Mouse (Mus musculus) midbrain, embryonic 16.5 days (tissue): Measurements from ENCODE around the gene Thsd7b. TPM values are rescaled to one million over a fixed set of nuclear protein-coding genes. Genes with fewer than 3 reads are reported as not detected.

Experiments used
- ATAC-seq: fragments of 200-750 bp; cut with Nextera tagmentation; 2 replicates; pipeline ENCODE4 v1.8.0; 2017; ENCODE audit warnings: moderate TSS enrichment
- H3K27ac ChIP-seq: fragments of 300-500 bp; sonication (generic); 2 replicates; pipeline ENCODE4 v1.5.1; 2014; ENCODE audit warnings: mild to moderate bottlenecking, low read length, mixed read lengths
- H3K27me3 ChIP-seq: fragments of 300-500 bp; sonication (generic); 2 replicates; pipeline ENCODE4 v1.6.1; 2014; ENCODE audit warnings: low read depth, low read length, mixed read lengths; ENCODE audit not compliant: control insufficient read depth, insufficient read depth
- H3K36me3 ChIP-seq: fragments of 300-500 bp; sonication (generic); 2 replicates; pipeline ENCODE4 v1.6.1; 2014; ENCODE audit warnings: mild to moderate bottlenecking, low read length, moderate library complexity, mixed read lengths; ENCODE audit not compliant: control insufficient read depth, insufficient read depth
- H3K4me1 ChIP-seq: fragments of 300-500 bp; sonication (generic); 2 replicates; pipeline ENCODE4 v1.6.1; 2014; ENCODE audit warnings: mild to moderate bottlenecking, low read length, mixed read lengths; ENCODE audit not compliant: control insufficient read depth, insufficient read depth
- H3K4me2 ChIP-seq: fragments of 300-500 bp; sonication (generic); 2 replicates; pipeline ENCODE4 v1.6.1; 2014; ENCODE audit warnings: mild to moderate bottlenecking, low read length, mixed read lengths
- H3K4me3 ChIP-seq: fragments of 300-500 bp; sonication (generic); 2 replicates; pipeline ENCODE4 v1.5.1; 2014; ENCODE audit warnings: low read depth, mild to moderate bottlenecking, low read length, moderate library complexity, mixed read lengths
- H3K9ac ChIP-seq: fragments of 300-500 bp; sonication (generic); 2 replicates; pipeline ENCODE4 v1.6.1; 2014; ENCODE audit warnings: low read depth, low read length, mixed read lengths
- H3K9me3 ChIP-seq: fragments of 300-500 bp; sonication (generic); replicated peaks from 2 replicates; pipeline ENCODE4 v1.6.1; 2014; ENCODE audit warnings: mild to moderate bottlenecking, low read length, mixed read lengths; ENCODE audit not compliant: control insufficient read depth, poor library complexity, severe bottlenecking
- WGBS: fragments of 180-500 bp; shearing (Covaris S2); extraction: QIAGEN DNeasy Blood & Tissue Kit; methylation state at CpG from one replicate; pipeline ENCODE4 v1.1.7; 2014; 5-methylcytosine and 5-hydroxymethylcytosine counted together
- polyA plus RNA-seq: library from polyadenylated mRNA; unstranded; fragments of >200 nt; fragmentation: Nextera tagmentation; extraction: Ambion mirVana; gene quantifications from 2 replicates; pipeline ENCODE4 v1.2.1, GENCODE M21; 2015

The Thsd7b gene
- polyA plus RNA-seq, 1 experiment from 2014 or later: 15.8 TPM

GRCm38 (mm10) chr1:129589366-129590002, 316.4 kb downstream of the Thsd7b start:
- ATAC-seq: no peak
- WGBS: 58% methylated on average over 3 of the region's 3 CpGs
- H3K36me3 ChIP-seq: no peaks in the 10 kb centered on the region

GRCm38 (mm10) chr1:129595447-129595846, 322.3 kb downstream of the Thsd7b start:
- WGBS: 90% methylated on average over 13 of the region's 13 CpGs
- no peak for ATAC-seq
- H3K27me3 ChIP-seq: no peaks in the 10 kb centered on the region

More at GRCm38 (mm10) chr1:129589366-129590002, 316.4 kb downstream of the Thsd7b start:
- H3K9me3 ChIP-seq: no peaks in the 10 kb centered on the region
- no peaks in the 10 kb centered on the region for H3K27me3 ChIP-seq
- H3K27ac ChIP-seq: no peak overlapping the region
- no peaks in the 10 kb centered on the region for H3K4me1 ChIP-seq
- H3K4me3 ChIP-seq: no peak overlapping the region
- H3K9ac ChIP-seq: no peak overlapping the region
- H3K4me2 ChIP-seq: no peak overlapping the region

GRCm38 (mm10) chr1:129600933-129601332, 327.8 kb downstream of the Thsd7b start:
- no peaks in the 10 kb centered on the region for H3K4me1 ChIP-seq
- no peaks in the 10 kb centered on the region for H3K36me3 ChIP-seq
- H3K4me3 ChIP-seq: no peak overlapping the region
- no peak overlapping the region for H3K4me2 ChIP-seq
- H3K9me3 ChIP-seq: no peaks in the 10 kb centered on the region
- no peak overlapping the region for H3K27ac ChIP-seq
- ATAC-seq: no peak
- H3K27me3 ChIP-seq: no peaks in the 10 kb centered on the region
- no peak overlapping the region for H3K9ac ChIP-seq

More at GRCm38 (mm10) chr1:129595447-129595846, 322.3 kb downstream of the Thsd7b start:
- H3K27ac ChIP-seq: no peak overlapping the region
- no peaks in the 10 kb centered on the region for H3K4me1 ChIP-seq
- no peak overlapping the region for H3K4me3 ChIP-seq
- no peaks in the 10 kb centered on the region for H3K36me3 ChIP-seq
- H3K9ac ChIP-seq: no peak overlapping the region
- no peak overlapping the region for H3K4me2 ChIP-seq
- H3K9me3 ChIP-seq: no peaks in the 10 kb centered on the region

GRCm38 (mm10) chr1:129602284-129602683, 329.2 kb downstream of the Thsd7b start:
- Histone ChIP-seq H3K27ac (no peak overlapping the region), H3K36me3 (no peaks in the 10 kb centered on the region), H3K4me2 (no peak overlapping the region), H3K4me3 (no peak overlapping the region), H3K4me1 (no peaks in the 10 kb centered on the region), H3K27me3 (no peaks in the 10 kb centered on the region), H3K9ac (no peak overlapping the region), H3K9me3 (no peaks in the 10 kb centered on the region)
- ATAC-seq: no peak

GRCm38 (mm10) chr1:129608395-129608794, 335.3 kb downstream of the Thsd7b start:
- ATAC-seq: no peak
- H3K9ac ChIP-seq: no peak overlapping the region
- H3K9me3 ChIP-seq: no peaks in the 10 kb centered on the region; the same call in 1 of the 2 replicates
- H3K4me1 ChIP-seq: no peaks in the 10 kb centered on the region
- H3K4me3 ChIP-seq: no peak overlapping the region
- no peak overlapping the region for H3K27ac ChIP-seq
- H3K36me3 ChIP-seq: no peaks in the 10 kb centered on the region
- 78% methylated on average over 3 of the region's 3 CpGs for WGBS
- no peak overlapping the region for H3K4me2 ChIP-seq
- no peaks in the 10 kb centered on the region for H3K27me3 ChIP-seq

- Histone ChIP-seq H3K27me3 (no peaks in the 10 kb centered on the region), H3K9me3 (no peaks in the 10 kb centered on the region; the same call in 1 of the 2 replicates), H3K4me1 (0 out of 2 replicates have a peak, but pooled peaks cover 2% of the 10 kb centered on the region), H3K9ac (no peak overlapping the region), H3K4me2 (no peak overlapping the region), H3K36me3 (no peaks in the 10 kb centered on the region), H3K4me3 (no peak overlapping the region), H3K27ac (no peak overlapping the region)
- ATAC-seq: no peak
- WGBS: 89% methylated on average over 1 of the region's 1 CpGs
Measured at GRCm38 (mm10) chr1:129616080-129616479, 343.0 kb downstream of the Thsd7b start.

- no peak overlapping the region for H3K4me2 ChIP-seq
- WGBS: 32% methylated on average over 7 of the region's 7 CpGs
- ATAC-seq: no peak
Measured at GRCm38 (mm10) chr1:129619440-129620301, 346.6 kb downstream of the Thsd7b start.

GRCm38 (mm10) chr1:129624519-129624918, 351.4 kb downstream of the Thsd7b start:
- 85% methylated on average over 6 of the region's 6 CpGs for WGBS
- H3K4me3 ChIP-seq: no peak overlapping the region
- no peaks in the 10 kb centered on the region for H3K36me3 ChIP-seq
- H3K4me1 ChIP-seq: 0 out of 2 replicates have a peak, but pooled peaks cover under 1% of the 10 kb centered on the region
- H3K9ac ChIP-seq: no peak overlapping the region
- no peak for ATAC-seq
- no peaks in the 10 kb centered on the region for H3K9me3 ChIP-seq
- H3K4me2 ChIP-seq: no peak overlapping the region
- H3K27ac ChIP-seq: no peak overlapping the region
- H3K27me3 ChIP-seq: no peaks in the 10 kb centered on the region

More at GRCm38 (mm10) chr1:129619440-129620301, 346.6 kb downstream of the Thsd7b start:
- H3K27me3 ChIP-seq: no peaks in the 10 kb centered on the region
- H3K36me3 ChIP-seq: no peaks in the 10 kb centered on the region
- H3K9me3 ChIP-seq: no peaks in the 10 kb centered on the region
- H3K4me3 ChIP-seq: no peak overlapping the region
- no peak overlapping the region for H3K9ac ChIP-seq
- H3K27ac ChIP-seq: no peak overlapping the region
- 0 out of 2 replicates have a peak, but pooled peaks cover 2% of the 10 kb centered on the region for H3K4me1 ChIP-seq

GRCm38 (mm10) chr1:129635146-129635545, 362.0 kb downstream of the Thsd7b start:
- WGBS: 72% methylated on average over 4 of the region's 4 CpGs
- Histone ChIP-seq H3K4me2 (no peak overlapping the region), H3K27ac (no peak overlapping the region), H3K36me3 (no peaks in the 10 kb centered on the region), H3K4me3 (no peak overlapping the region), H3K4me1 (no peaks in the 10 kb centered on the region), H3K9ac (no peak overlapping the region), H3K27me3 (no peaks in the 10 kb centered on the region), H3K9me3 (no peaks in the 10 kb centered on the region)
- ATAC-seq: no peak
